Mouse (Mus musculus) lung, postnatal 0 days (tissue): ENCODE data around the gene Abcf2. TPM values are rescaled to one million over a fixed set of nuclear protein-coding genes. Genes with fewer than 3 reads are reported as not detected.
A peak's percentile ranks its signal among the peaks of the same experiment; 100 is the strongest.

Experiments used
- ATAC-seq: fragments of 200-750 bp; cut with Nextera tagmentation; 2 replicates; pipeline ENCODE4 v1.8.0; 2017; ENCODE audit warnings: moderate library complexity
- DNase-seq: peaks from one replicate; pipeline ENCODE4 v3.0.0-alpha.2; 2016; ENCODE audit warnings: low spot score
- H3K27ac ChIP-seq: fragments of 300-500 bp; sonication (generic); 2 replicates; pipeline ENCODE4 v1.5.1; 2014; ENCODE audit warnings: antibody characterized with exemption, mild to moderate bottlenecking, low read length, mixed read lengths
- H3K27me3 ChIP-seq: fragments of 300-500 bp; sonication (generic); replicated peaks from 2 replicates; pipeline ENCODE4 v1.6.1; 2014; ENCODE audit warnings: low read length, mixed read lengths; ENCODE audit not compliant: insufficient read depth
- H3K36me3 ChIP-seq: fragments of 300-500 bp; sonication (generic); 2 replicates; pipeline ENCODE4 v1.6.1; 2014; ENCODE audit warnings: low read length, mixed read lengths; ENCODE audit not compliant: insufficient read depth
- H3K4me1 ChIP-seq: fragments of 300-500 bp; sonication (generic); 2 replicates; pipeline ENCODE4 v1.6.1; 2014; ENCODE audit warnings: antibody characterized with exemption, low read depth, low read length, mixed read lengths; ENCODE audit not compliant: insufficient read depth
- H3K4me2 ChIP-seq: fragments of 300-500 bp; sonication (generic); replicated peaks from 2 replicates; pipeline ENCODE4 v1.6.1; 2014; ENCODE audit warnings: low read depth, mild to moderate bottlenecking, low read length, moderate library complexity, mixed read lengths
- H3K4me3 ChIP-seq: fragments of 300-500 bp; sonication (generic); 2 replicates; pipeline ENCODE4 v1.5.1; 2014; ENCODE audit warnings: low read depth, low read length
- H3K9ac ChIP-seq: fragments of 300-500 bp; sonication (generic); replicated peaks from 2 replicates; pipeline ENCODE4 v1.6.1; 2014; ENCODE audit warnings: low read depth, mild to moderate bottlenecking
- H3K9me3 ChIP-seq: fragments of 300-500 bp; sonication (generic); 2 replicates; pipeline ENCODE4 v1.6.1; 2016; ENCODE audit warnings: low read length, mixed read lengths
- CTCF ChIP-seq: IDR thresholded peaks from 2 replicates; pipeline ENCODE4 v1.5.1; 2016; ENCODE audit warnings: antibody characterized with exemption, mild to moderate bottlenecking
- EP300 ChIP-seq: IDR thresholded peaks from 2 replicates; pipeline ENCODE4 v1.6.1; 2016; ENCODE audit warnings: antibody characterized with exemption, mild to moderate bottlenecking, control low read depth
- WGBS: fragments of 180-500 bp; shearing (Covaris S2); extraction: QIAGEN DNeasy Blood & Tissue Kit; methylation state at CpG from one replicate; pipeline ENCODE4 v1.1.7; 2014; 5-methylcytosine and 5-hydroxymethylcytosine counted together
- polyA plus RNA-seq: library from polyadenylated mRNA; unstranded; fragments of >200 nt; fragmentation: Nextera tagmentation; extraction: Ambion mirVana; gene quantifications from 2 replicates; pipeline ENCODE4 v1.2.1, GENCODE M21; 2015

Abcf2 gene
- polyA plus RNA-seq, 1 experiment from 2014 or later, result 47.7 TPM

- H3K27ac ChIP-seq, result no peak overlapping the region
- peaks cover 5% of the 10 kb centered on the region; the same call in 1 of the 2 replicates for H3K36me3 ChIP-seq
- no peaks in the 10 kb centered on the region for H3K9me3 ChIP-seq
- DNase-seq, result peak; percentile 50
- H3K4me3 ChIP-seq, result peak overlapping the region; percentile 39
- peak; percentile 61 for TF ChIP-seq CTCF
- TF ChIP-seq EP300, result no peak
- peak overlapping the region; percentile 79 for H3K4me2 ChIP-seq
- WGBS, result under 1% methylated on average over 41 of the region's 41 CpGs
- peaks cover 14% of the 10 kb centered on the region; the same call in 1 of the 2 replicates for H3K4me1 ChIP-seq
- peak; percentile 14; the same call in 1 of the 2 replicates for ATAC-seq
- H3K9ac ChIP-seq, result peak overlapping the region; percentile 26; the same call in 1 of the 2 replicates
- H3K27me3 ChIP-seq, result no peaks in the 10 kb centered on the region
These were observed 21.3 kb upstream of the Abcf2 start for GRCm38 (mm10) chr5:24598570-24599006.

- Histone ChIP-seq H3K4me3 (peak overlapping the region; percentile 39), H3K4me2 (peak overlapping the region; percentile 79), H3K9me3 (no peaks in the 10 kb centered on the region), H3K4me1 (peaks cover 13% of the 10 kb centered on the region; the same call in 1 of the 2 replicates), H3K27me3 (no peaks in the 10 kb centered on the region), H3K27ac (no peak overlapping the region), H3K9ac (peak overlapping the region; percentile 26; the same call in 1 of the 2 replicates), H3K36me3 (peaks cover 5% of the 10 kb centered on the region; the same call in 1 of the 2 replicates)
- TF ChIP-seq CTCF (no peak), EP300 (no peak)
- no peak for DNase-seq
- WGBS, result 29% methylated on average over 15 of the region's 15 CpGs
- ATAC-seq, result no peak
These were observed 20.8 kb upstream of the Abcf2 start for GRCm38 (mm10) chr5:24597901-24598569.

- peaks cover 5% of the 10 kb centered on the region; the same call in 1 of the 2 replicates for H3K36me3 ChIP-seq
- no peak overlapping the region for H3K4me3 ChIP-seq
- WGBS, result 69% methylated on average over 2 of the region's 2 CpGs
- H3K4me1 ChIP-seq, result peaks cover 13% of the 10 kb centered on the region; the same call in 1 of the 2 replicates
- no peaks in the 10 kb centered on the region for H3K9me3 ChIP-seq
- no peak overlapping the region for H3K27ac ChIP-seq
- no peak overlapping the region for H3K4me2 ChIP-seq
- no peak overlapping the region for H3K9ac ChIP-seq
- H3K27me3 ChIP-seq, result no peaks in the 10 kb centered on the region
- no peak for TF ChIP-seq EP300
- peak; percentile 79 for TF ChIP-seq CTCF
- ATAC-seq (peak; percentile 37), DNase-seq (peak; percentile 91)
These were observed 20.0 kb upstream of the Abcf2 start for GRCm38 (mm10) chr5:24597221-24597728.

- no peak overlapping the region for H3K9ac ChIP-seq
- peaks cover 10% of the 10 kb centered on the region; the same call in 1 of the 2 replicates for H3K36me3 ChIP-seq
- no peaks in the 10 kb centered on the region for H3K27me3 ChIP-seq
- 34% methylated on average over 11 of the region's 11 CpGs for WGBS
- peaks cover 13% of the 10 kb centered on the region; the same call in 1 of the 2 replicates for H3K4me1 ChIP-seq
- DNase-seq, result no peak
- no peak overlapping the region for H3K4me2 ChIP-seq
- ATAC-seq, result no peak
- H3K4me3 ChIP-seq, result no peak overlapping the region
- TF ChIP-seq EP300, result no peak
- no peak for TF ChIP-seq CTCF
- H3K9me3 ChIP-seq, result no peaks in the 10 kb centered on the region
- H3K27ac ChIP-seq, result no peak overlapping the region
These were observed 19.4 kb upstream of the Abcf2 start for GRCm38 (mm10) chr5:24596519-24597171.

GRCm38 (mm10) chr5:24595786-24596380 lies 18.6 kb upstream of the Abcf2 start:
- Histone ChIP-seq H3K4me1 (peaks cover 8% of the 10 kb centered on the region; the same call in 1 of the 2 replicates), H3K9me3 (no peaks in the 10 kb centered on the region), H3K4me2 (no peak overlapping the region), H3K27ac (no peak overlapping the region), H3K4me3 (no peak overlapping the region), H3K27me3 (no peaks in the 10 kb centered on the region), H3K9ac (no peak overlapping the region), H3K36me3 (peaks cover 17% of the 10 kb centered on the region)
- DNase-seq (no peak), ATAC-seq (no peak)
- TF ChIP-seq CTCF, result 0 out of 2 replicates have a peak, but pooled peaks have one; percentile 8
- TF ChIP-seq EP300, result no peak
- WGBS, result 75% methylated on average over 14 of the region's 14 CpGs

GRCm38 (mm10) chr5:24595261-24595660 lies 18.0 kb upstream of the Abcf2 start:
- no peaks in the 10 kb centered on the region for H3K27me3 ChIP-seq
- no peak overlapping the region for H3K4me3 ChIP-seq
- peaks cover 17% of the 10 kb centered on the region for H3K36me3 ChIP-seq
- no peak for TF ChIP-seq EP300
- TF ChIP-seq CTCF, result no peak
- no peaks in the 10 kb centered on the region for H3K9me3 ChIP-seq
- DNase-seq, result no peak
- no peak overlapping the region for H3K4me2 ChIP-seq
- peaks cover 7% of the 10 kb centered on the region; the same call in 1 of the 2 replicates for H3K4me1 ChIP-seq
- H3K9ac ChIP-seq, result no peak overlapping the region
- ATAC-seq, result no peak
- H3K27ac ChIP-seq, result no peak overlapping the region
- 86% methylated on average over 5 of the region's 5 CpGs for WGBS
